8 mouse cellular contexts compared by ENCODE assay signal in the genomic region with DNA sequence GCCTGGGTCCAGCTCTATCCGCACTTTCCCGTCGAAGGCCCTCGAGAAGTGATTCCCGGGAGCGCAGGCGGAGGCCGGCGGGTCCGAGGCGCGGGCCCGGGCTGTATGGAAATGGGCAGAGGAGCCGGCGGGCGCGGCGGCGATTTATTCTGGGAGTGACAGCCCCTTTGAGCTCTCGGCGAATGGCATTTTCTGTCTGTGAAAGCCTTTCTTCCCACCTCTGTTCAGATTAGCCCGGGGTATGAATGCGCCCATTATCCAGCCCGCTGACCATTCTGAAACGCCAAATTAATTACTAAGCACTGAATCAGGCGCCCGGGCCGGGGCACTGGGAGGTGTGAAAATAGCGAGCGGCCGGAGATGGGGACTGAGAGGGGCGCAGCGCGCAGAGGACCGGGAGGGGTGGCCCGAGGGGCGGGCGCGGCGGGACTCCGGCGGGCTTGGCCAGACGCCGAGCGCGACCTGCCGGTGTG. TPM values are rescaled to one million over a fixed set of nuclear protein-coding genes. Genes with fewer than 3 reads are reported as not detected.
DNase-seq lines count a peak whose midpoint lies in the region; ATAC-seq and TF ChIP-seq lines count a peak whose summit lies in the region.

No protein-coding gene starts in this region.

- no peaks in the 10 kb centered on the region for H3K36me3 ChIP-seq in heart, embryonic 14.5 days (ENCODE audit: control insufficient read depth, insufficient read depth, low read length)
- H3K36me3 ChIP-seq in neural tube, embryonic 14.5 days (ENCODE audit: control insufficient read depth, insufficient read depth, low read length): no peaks in the 10 kb centered on the region

- under 1% methylated on average over 47 of the region's 47 CpGs for WGBS in heart, embryonic 14.5 days
- WGBS in neural tube, embryonic 14.5 days: under 1% methylated on average over 45 of the region's 47 CpGs

- no peaks in the 10 kb centered on the region for H3K4me1 ChIP-seq in brown adipose tissue, adult 24 weeks (ENCODE audit: control insufficient read depth, insufficient read depth, insufficient read length, low read length)
- H3K4me1 ChIP-seq in heart, embryonic 14.5 days (ENCODE audit: control insufficient read depth in 2 of 2, insufficient read depth in 2 of 2, low read length in 2 of 2): peaks cover 5 to 19% of the 10 kb centered on the region in 2 experiments
- peaks cover 4% of the 10 kb centered on the region for H3K4me1 ChIP-seq in neural tube, embryonic 14.5 days (ENCODE audit: control insufficient read depth, insufficient read depth, low read length)

- H3K4me3 ChIP-seq in layer of hippocampus, adult 2 months: peak overlapping the region; percentile 57
- peak overlapping the region; percentile 54 for H3K4me3 ChIP-seq in brown adipose tissue, adult 24 weeks (ENCODE audit: insufficient read depth, low read depth, low read length)
- peak overlapping the region; percentile 54 to 56 for H3K4me3 ChIP-seq in heart, embryonic 14.5 days (ENCODE audit: control insufficient read depth in 1 of 2, insufficient read depth in 1 of 2, low read depth in 1 of 2, low read length in 2 of 2)
- H3K4me3 ChIP-seq in neural tube, embryonic 14.5 days (ENCODE audit: low read depth, low read length): peak overlapping the region; percentile 49

- peaks cover 71% of the 10 kb centered on the region for H3K27me3 ChIP-seq in heart, embryonic 14.5 days (ENCODE audit: control insufficient read depth, insufficient read depth, low read length)
- H3K27me3 ChIP-seq in neural tube, embryonic 14.5 days (ENCODE audit: control insufficient read depth, insufficient read depth, low read length): peaks cover 14% of the 10 kb centered on the region

- H3K9ac ChIP-seq in heart, embryonic 14.5 days (ENCODE audit: low read length): peak overlapping the region; percentile 68
- H3K9ac ChIP-seq in neural tube, embryonic 14.5 days (replicated peaks; ENCODE audit: low read depth, low read length): peak overlapping the region; percentile 48

- peak overlapping the region; percentile 97 for H3K4me2 ChIP-seq in heart, embryonic 14.5 days (ENCODE audit: low read length)
- H3K4me2 ChIP-seq in neural tube, embryonic 14.5 days (ENCODE audit: low read depth, low read length): peak overlapping the region; percentile 84

- no peaks in the 10 kb centered on the region for H3K9me3 ChIP-seq in heart, embryonic 14.5 days (ENCODE audit: control insufficient read depth, low read length)
- H3K9me3 ChIP-seq in neural tube, embryonic 14.5 days (ENCODE audit: control insufficient read depth, low read length): no peaks in the 10 kb centered on the region

- no peak for ATAC-seq in heart, embryonic 14.5 days (ENCODE audit: insufficient number of reproducible peaks, insufficient read depth, low FRiP score, low read depth)
- peak; percentile 89 for ATAC-seq in neural tube, embryonic 14.5 days (ENCODE audit: low read depth)

- DNase-seq in layer of hippocampus, adult 2 months (ENCODE audit: low spot score in 2 of 2): peak in 1 of 2 experiments; percentile 40
- DNase-seq in layer of hippocampus, adult 9-11 months: no peak
- DNase-seq in layer of hippocampus, postnatal 25 days (ENCODE audit: extremely low spot score in 1 of 2, low spot score in 1 of 2): peak; percentile 13 to 19
- DNase-seq in urinary bladder, postnatal 4 days (ENCODE audit: low spot score in 2 of 2): no peak
- DNase-seq in testis, postnatal 10 days (ENCODE audit: low spot score): no peak

- H3K27ac ChIP-seq in layer of hippocampus, adult 2 months: no peak overlapping the region
- no peak overlapping the region for H3K27ac ChIP-seq in brown adipose tissue, adult 24 weeks (replicated peaks; ENCODE audit: low read depth, low read length)
- H3K27ac ChIP-seq in heart, embryonic 14.5 days (replicated peaks in 1 of 2; ENCODE audit: control insufficient read depth in 1 of 2, insufficient read depth in 1 of 2, low read depth in 2 of 2, low read length in 2 of 2): peak overlapping the region; percentile 21 to 76; a peak in 2 of 4 replicates
- peak overlapping the region; percentile 58 for H3K27ac ChIP-seq in neural tube, embryonic 14.5 days (ENCODE audit: low read depth, low read length)

- no peak for TF ChIP-seq CTCF in layer of hippocampus, adult 2 months (conservative IDR thresholded peaks at IDR 0.05)

RNA-seq across cellular contexts. Expression of a gene that starts 1.0 kb away (rescaled TPM):
- 1 to 10 TPM; 5.9 to 7.2 TPM for total RNA-seq in layer of hippocampus, adult 2 months (2021)
- polyA plus RNA-seq in brown adipose tissue, adult 24 weeks (2012; ENCODE audit: insufficient read depth, insufficient read length, missing spikeins): 6.1 and 7.6 TPM in 2 replicates
- 10.6 and 11.5 TPM in 2 replicates for polyA plus RNA-seq in heart, embryonic 14.5 days (2014; fragmentation: Nextera tagmentation; extraction: Ambion mirVana)
- total RNA-seq in layer of hippocampus, postnatal 25 days (2021): 1 to 10 TPM; 7.4 to 7.5 TPM
- 14.9 and 15.7 TPM in 2 replicates for polyA plus RNA-seq in neural tube, embryonic 14.5 days (2014; fragmentation: Nextera tagmentation; extraction: Ambion mirVana)

RNA-seq across cellular contexts. Expression of a gene that starts 32.3 kb away (rescaled TPM):
- total RNA-seq in layer of hippocampus, adult 2 months (2021): 1 to 10 TPM; 1.4 to 1.9 TPM
- polyA plus RNA-seq in brown adipose tissue, adult 24 weeks (2012; ENCODE audit: insufficient read depth, insufficient read length, missing spikeins): 0.75 and 1.5 TPM in 2 replicates
- polyA plus RNA-seq in heart, embryonic 14.5 days (2014; fragmentation: Nextera tagmentation; extraction: Ambion mirVana): 0.65 and 1.0 TPM in 2 replicates
- total RNA-seq in layer of hippocampus, postnatal 25 days (2021): 1 to 10 TPM; 1.7 to 2.1 TPM
- 1.2 and 2.6 TPM in 2 replicates for polyA plus RNA-seq in neural tube, embryonic 14.5 days (2014; fragmentation: Nextera tagmentation; extraction: Ambion mirVana)

Comparison
In these comparisons a context has a peak if more than half of its experiments do, and no peak if none do; other contexts are left out.
1. DNase-seq: peak in layer of hippocampus, postnatal 25 days (2 of 2); none in layer of hippocampus, adult 9-11 months (single experiment), urinary bladder, postnatal 4 days (0 of 2) and testis, postnatal 10 days (single experiment).
2. H3K27ac ChIP-seq: peak in heart, embryonic 14.5 days (2 of 2) and neural tube, embryonic 14.5 days (single experiment); none in layer of hippocampus, adult 2 months (single experiment) and brown adipose tissue, adult 24 weeks (single experiment).
3. Peak in every context shown above with its lines, with median percentiles within 50 percentile points of each other: H3K4me3 ChIP-seq.